Mouse (Mus musculus) neural tube, embryonic 11.5 days (tissue): Measurements from ENCODE around the gene Cyp4a12a. TPM values are rescaled to one million over a fixed set of nuclear protein-coding genes. Genes with fewer than 3 reads are reported as not detected.
A peak's percentile ranks its signal among the peaks of the same experiment; 100 is the strongest.
"Not testable (repeated sequence)": the region's sequence is repeated elsewhere in the genome, so short reads cannot be mapped to it uniquely, and the experiment has no call there.

Source experiments
- ATAC-seq: fragments of 200-750 bp; cut with Nextera tagmentation; 2 replicates; pipeline ENCODE4 v1.8.0; 2017; ENCODE audit warnings: moderate number of reproducible peaks, mild to moderate bottlenecking, moderate TSS enrichment, moderate library complexity; ENCODE audit not compliant: insufficient read depth, low FRiP score, low TSS enrichment
- DNase-seq: peaks from one replicate; pipeline ENCODE4 v3.0.0-alpha.2; 2015; ENCODE audit warnings: low spot score
- H3K27ac ChIP-seq: fragments of 300-500 bp; sonication (generic); 2 replicates; pipeline ENCODE4 v1.5.1; 2014; ENCODE audit warnings: low read depth, mild to moderate bottlenecking, low read length
- H3K27me3 ChIP-seq: fragments of 300-500 bp; sonication (generic); 2 replicates; pipeline ENCODE4 v1.6.1; 2014; ENCODE audit warnings: mild to moderate bottlenecking, low read length, mixed read lengths; ENCODE audit not compliant: control insufficient read depth, insufficient read depth
- H3K36me3 ChIP-seq: fragments of 300-500 bp; sonication (generic); 2 replicates; pipeline ENCODE4 v1.6.1; 2014; ENCODE audit warnings: mild to moderate bottlenecking, low read length, moderate library complexity, mixed read lengths; ENCODE audit not compliant: control insufficient read depth, insufficient read depth
- H3K4me1 ChIP-seq: fragments of 300-500 bp; sonication (generic); 2 replicates; pipeline ENCODE4 v1.6.1; 2014; ENCODE audit warnings: low read length, mixed read lengths; ENCODE audit not compliant: control insufficient read depth, insufficient read depth
- H3K4me2 ChIP-seq: fragments of 300-500 bp; sonication (generic); 2 replicates; pipeline ENCODE4 v1.6.1; 2014; ENCODE audit warnings: low read depth, mild to moderate bottlenecking, moderate library complexity
- H3K4me3 ChIP-seq: fragments of 300-500 bp; sonication (generic); 2 replicates; pipeline ENCODE4 v1.5.1; 2014; ENCODE audit warnings: low read depth, low read length
- H3K9ac ChIP-seq: fragments of 300-500 bp; sonication (generic); 2 replicates; pipeline ENCODE4 v1.6.1; 2014; ENCODE audit warnings: mild to moderate bottlenecking, low read length
- H3K9me3 ChIP-seq: fragments of 300-500 bp; sonication (generic); 2 replicates; pipeline ENCODE4 v1.6.1; 2016; ENCODE audit warnings: low read length; ENCODE audit not compliant: control insufficient read depth
- WGBS: fragments of 180-500 bp; shearing (Covaris S2); extraction: QIAGEN DNeasy Blood & Tissue Kit; methylation state at CpG from one replicate; pipeline ENCODE4 v1.1.7; 2014; 5-methylcytosine and 5-hydroxymethylcytosine counted together
- polyA plus RNA-seq: library from polyadenylated mRNA; unstranded; fragments of >200 nt; fragmentation: Nextera tagmentation; extraction: Ambion mirVana; gene quantifications from 2 replicates; pipeline ENCODE4 v1.2.1, GENCODE M21; 2014

The Cyp4a12a gene
- polyA plus RNA-seq, result not detected in 2 replicates

DNA sequence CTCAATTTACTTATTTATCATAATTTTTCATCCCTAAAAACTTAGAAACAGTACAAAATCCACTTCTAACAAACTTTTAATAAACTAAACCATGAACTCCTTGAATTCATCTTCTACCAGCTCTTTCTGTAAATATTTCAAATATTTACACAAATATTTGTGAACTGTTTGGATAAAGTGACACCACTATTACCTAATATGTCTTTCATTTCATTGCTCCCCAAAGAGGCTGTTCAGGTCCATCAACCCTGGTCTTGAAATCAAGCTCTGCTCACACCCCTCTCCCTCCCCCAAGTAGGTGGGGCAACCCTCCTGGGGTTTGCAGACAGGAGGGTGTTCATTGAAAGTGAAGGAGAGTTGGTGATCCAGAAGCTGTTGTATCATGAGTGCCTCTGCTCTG, at the start of gene Cyp4a12a:
Gene Cyp4a12a (plus strand): TSS at position 301 of the 400 bp plus-strand sequence.
- not testable (repeated sequence) for H3K9ac ChIP-seq, ATAC-seq

DNA sequence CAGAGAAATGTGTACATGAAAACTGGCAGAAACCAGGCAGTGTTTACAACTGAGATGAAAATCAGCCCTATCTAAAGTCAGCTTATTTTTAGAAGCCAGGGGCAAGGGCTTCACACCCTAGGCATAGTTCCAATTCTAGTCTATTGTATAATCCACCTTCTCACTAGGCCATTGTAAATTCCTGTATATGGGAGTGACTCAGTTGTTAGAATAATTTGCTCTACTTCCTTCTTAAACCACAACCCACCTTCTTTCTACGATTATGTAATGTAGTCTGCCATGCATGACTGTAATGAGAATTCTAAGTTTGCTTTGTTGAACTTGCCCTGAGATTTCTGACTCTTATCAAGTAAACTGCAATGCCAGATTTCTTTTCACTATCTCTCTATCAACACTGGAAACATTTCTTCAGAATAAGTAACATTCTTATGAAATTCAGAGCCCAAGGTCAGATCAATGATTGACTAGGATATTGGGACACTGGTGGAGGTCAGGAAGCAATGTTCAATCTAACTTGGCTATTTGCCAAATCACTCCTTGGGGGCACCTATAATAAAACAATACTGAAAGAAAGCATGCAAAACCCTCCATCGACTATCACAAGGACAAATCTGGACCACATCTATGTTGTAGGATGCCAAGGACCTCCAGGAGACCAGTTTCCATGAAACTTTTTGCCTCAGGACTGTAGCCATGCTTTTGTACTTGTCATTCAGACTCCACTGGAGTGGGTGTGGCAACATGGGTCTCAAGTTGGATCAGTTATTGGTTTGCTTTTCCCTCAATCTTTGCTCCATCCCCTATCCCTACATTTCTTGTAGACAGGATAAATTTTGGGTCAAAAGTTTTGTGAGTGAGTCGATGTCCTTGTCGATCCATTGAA, 33.9 kb upstream of the Cyp4a12a start:
- not testable (repeated sequence) for H3K4me1 ChIP-seq, DNase-seq, H3K9me3 ChIP-seq, H3K27me3 ChIP-seq, H3K4me2 ChIP-seq, H3K9ac ChIP-seq, ATAC-seq, H3K27ac ChIP-seq, H3K4me3 ChIP-seq, H3K36me3 ChIP-seq
- WGBS, result 82% methylated on average over 3 of the region's 4 CpGs

More for the DNA sequence above, at the start of gene Cyp4a12a:
- H3K27me3 ChIP-seq, DNase-seq, H3K4me2 ChIP-seq, H3K4me3 ChIP-seq, H3K9me3 ChIP-seq, H3K4me1 ChIP-seq, H3K36me3 ChIP-seq, H3K27ac ChIP-seq: not testable (repeated sequence)

DNA sequence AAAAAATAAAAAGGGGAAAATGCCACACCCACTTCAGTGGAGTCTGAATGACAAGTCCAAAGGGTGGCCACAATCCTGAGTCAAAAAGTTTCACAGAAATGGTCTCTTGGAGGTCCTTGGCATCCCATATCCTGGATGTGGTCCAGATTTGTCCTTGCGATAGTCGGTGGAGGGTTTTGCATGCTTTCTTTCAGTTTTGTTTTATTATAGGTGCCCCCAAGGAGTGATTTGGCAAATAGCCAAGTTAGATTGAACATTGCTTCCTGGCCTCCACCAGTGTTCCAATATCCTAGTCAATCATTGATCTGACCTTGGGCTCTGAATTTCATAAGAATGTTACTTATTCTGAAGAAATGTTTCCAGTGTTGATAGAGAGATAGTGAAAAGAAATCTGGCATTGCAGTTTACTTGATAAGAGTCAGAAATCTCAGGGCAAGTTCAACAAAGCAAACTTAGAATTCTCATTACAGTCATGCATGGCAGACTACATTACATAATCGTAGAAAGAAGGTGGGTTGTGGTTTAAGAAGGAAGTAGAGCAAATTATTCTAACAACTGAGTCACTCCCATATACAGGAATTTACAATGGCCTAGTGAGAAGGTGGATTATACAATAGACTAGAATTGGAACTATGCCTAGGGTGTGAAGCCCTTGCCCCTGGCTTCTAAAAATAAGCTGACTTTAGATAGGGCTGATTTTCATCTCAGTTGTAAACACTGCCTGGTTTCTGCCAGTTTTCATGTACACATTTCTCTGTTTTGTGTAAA, 20.4 kb upstream of the Cyp4a12a start:
- 94% methylated on average over 2 of the region's 3 CpGs for WGBS
- not testable (repeated sequence) for H3K9me3 ChIP-seq, ATAC-seq, H3K4me3 ChIP-seq, H3K9ac ChIP-seq, H3K36me3 ChIP-seq, DNase-seq, H3K27ac ChIP-seq, H3K4me1 ChIP-seq, H3K27me3 ChIP-seq, H3K4me2 ChIP-seq

DNA sequence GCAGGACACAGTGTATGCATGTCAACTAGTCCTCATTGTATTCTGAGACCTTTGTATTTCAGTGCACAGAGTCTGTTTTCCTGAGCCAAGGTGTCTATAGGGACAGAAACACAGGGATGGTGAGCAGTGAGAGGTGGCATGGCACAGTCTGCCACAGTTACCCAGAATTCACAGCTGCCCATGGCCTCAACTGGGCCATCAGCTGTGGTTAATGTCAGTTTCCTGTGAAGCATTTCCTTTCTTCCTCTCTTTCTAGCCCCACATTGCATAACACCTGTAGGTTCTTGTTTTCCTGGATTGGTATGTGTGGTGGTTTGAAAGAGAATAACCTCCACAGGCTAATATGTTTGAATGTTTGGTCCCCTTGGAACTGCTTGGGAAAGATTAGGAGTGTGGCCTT, 18.5 kb upstream of the Cyp4a12a start:
- ATAC-seq, result 0 out of 2 replicates have a peak, but pooled peaks have one; percentile 36
- no peaks in the 10 kb centered on the region for H3K27me3 ChIP-seq
- H3K4me3 ChIP-seq, result no peak overlapping the region
- no peak overlapping the region for H3K27ac ChIP-seq
- no peaks in the 10 kb centered on the region for H3K36me3 ChIP-seq
- no peaks in the 10 kb centered on the region for H3K4me1 ChIP-seq
- no peak for DNase-seq
- no peaks in the 10 kb centered on the region for H3K9me3 ChIP-seq
- H3K4me2 ChIP-seq, result peak overlapping the region; percentile 47
- no peak overlapping the region for H3K9ac ChIP-seq

DNA sequence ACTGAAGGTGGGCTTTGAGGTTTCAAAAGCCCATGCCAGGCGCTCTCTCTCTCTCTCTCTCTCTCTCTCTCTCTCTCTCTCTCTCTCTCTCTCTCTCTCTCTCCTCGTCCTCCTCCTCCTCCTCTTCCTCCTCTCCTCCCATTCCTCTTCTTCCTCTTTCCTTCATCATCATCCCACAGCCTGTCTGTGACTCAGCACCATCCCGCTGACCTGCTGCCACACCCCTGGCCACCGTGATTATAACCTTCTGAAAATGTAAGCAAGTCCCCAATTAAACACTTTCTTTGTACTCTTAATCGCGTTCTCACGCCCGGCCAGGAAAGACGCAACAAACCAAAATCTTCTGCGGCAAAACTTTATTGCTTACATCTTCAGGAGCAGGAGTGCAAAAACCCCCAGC, 18.1 kb upstream of the Cyp4a12a start:
- not testable (repeated sequence) for DNase-seq, H3K27ac ChIP-seq, H3K36me3 ChIP-seq, H3K27me3 ChIP-seq, H3K9me3 ChIP-seq, H3K4me1 ChIP-seq
- peak; percentile 67; the same call in 1 of the 2 replicates for ATAC-seq
- Histone ChIP-seq H3K4me3 (peak overlapping the region; percentile 22), H3K9ac (peak overlapping the region; percentile 26; the same call in 1 of the 2 replicates), H3K4me2 (peak overlapping the region; percentile 47)
- 7% methylated on average over 10 of the region's 10 CpGs for WGBS

DNA sequence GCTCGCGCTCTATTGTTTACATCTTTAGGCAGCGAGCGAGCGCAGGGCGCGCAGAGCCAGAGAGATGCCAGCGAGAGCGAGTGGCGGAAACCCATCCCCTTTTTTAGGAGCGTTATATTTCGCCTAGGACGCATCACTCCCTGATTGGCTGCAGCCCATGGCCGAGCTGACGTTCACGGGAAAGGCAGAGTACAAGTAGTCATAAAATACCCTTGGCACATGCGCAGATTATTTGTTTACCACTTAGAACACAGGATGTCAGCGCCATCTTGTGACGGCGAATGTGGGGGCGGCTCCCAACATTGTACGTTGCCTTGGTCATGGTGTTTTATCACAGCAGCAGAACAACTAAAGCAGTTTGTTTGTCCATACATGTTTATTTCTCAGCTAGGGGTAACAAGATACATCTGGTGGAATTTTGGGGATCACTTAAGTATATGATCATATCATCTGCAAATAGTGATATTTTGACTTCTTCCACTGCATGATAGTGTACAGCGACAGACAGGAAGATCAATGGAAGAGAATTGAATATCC, 17.5 kb upstream of the Cyp4a12a start:
- Histone ChIP-seq H3K4me3 (peak overlapping the region; percentile 22; the same call in 1 of the 2 replicates), H3K4me2 (peak overlapping the region; percentile 47)
- DNase-seq (peak; percentile 21), ATAC-seq (peak; percentile 82)
- not testable (repeated sequence) for H3K9me3 ChIP-seq, H3K4me1 ChIP-seq, H3K27me3 ChIP-seq, H3K9ac ChIP-seq, H3K36me3 ChIP-seq, H3K27ac ChIP-seq
- 18% methylated on average over 19 of the region's 23 CpGs for WGBS

DNA sequence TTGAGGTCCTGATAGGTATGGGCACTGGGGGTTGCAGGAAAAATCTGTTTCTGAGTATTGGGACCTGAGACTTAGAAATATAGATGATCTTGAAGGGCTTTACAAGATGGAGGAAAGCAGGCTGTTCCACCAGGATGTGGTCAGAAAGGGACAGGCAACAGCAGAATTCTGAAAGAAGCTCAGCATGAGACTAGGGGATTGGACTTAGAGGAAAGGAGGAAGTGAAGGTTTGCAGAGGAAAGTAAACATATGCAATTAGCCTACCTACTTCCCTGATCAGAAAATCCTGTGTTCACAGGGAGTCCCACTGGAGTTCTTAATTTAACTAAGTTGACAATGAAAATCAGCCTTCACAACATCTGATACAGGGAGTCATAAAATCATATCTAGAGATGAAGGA, 26.9 kb downstream of the Cyp4a12a start:
- not testable (repeated sequence) for H3K27me3 ChIP-seq, H3K36me3 ChIP-seq, H3K9ac ChIP-seq, DNase-seq, H3K4me3 ChIP-seq, H3K9me3 ChIP-seq, H3K4me1 ChIP-seq, ATAC-seq, H3K4me2 ChIP-seq, H3K27ac ChIP-seq

DNA sequence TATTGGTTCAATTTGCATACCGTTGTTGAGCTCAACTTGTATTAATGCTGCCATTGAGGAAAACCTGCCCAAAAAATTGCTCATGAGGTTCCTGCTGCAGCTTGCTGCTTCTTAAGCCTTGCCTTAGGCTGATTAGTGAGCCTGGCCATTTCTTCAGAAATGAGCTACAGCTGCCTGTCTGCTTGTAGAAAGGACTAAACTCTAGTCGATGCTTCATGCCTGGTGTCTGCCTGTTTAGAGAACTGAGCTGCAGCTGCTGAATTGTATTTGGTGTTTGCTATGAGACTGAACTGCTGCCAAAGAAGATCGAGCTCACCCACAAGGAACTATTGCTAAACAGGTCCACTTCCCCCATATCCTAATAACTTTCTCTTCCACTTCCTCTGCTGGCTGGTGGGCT, 66.8 kb downstream of the Cyp4a12a start:
- not testable (repeated sequence) for H3K27ac ChIP-seq, H3K4me3 ChIP-seq, ATAC-seq, DNase-seq, H3K36me3 ChIP-seq, H3K9me3 ChIP-seq, H3K4me1 ChIP-seq, H3K27me3 ChIP-seq, H3K9ac ChIP-seq, H3K4me2 ChIP-seq
- 89% methylated on average over 3 of the region's 3 CpGs for WGBS
